Mouse (Mus musculus) embryonic fibroblast, embryonic 13.5 days (primary cell): ENCODE measurements around the gene Alg14. TPM values are rescaled to one million over a fixed set of nuclear protein-coding genes. Genes with fewer than 3 reads are reported as not detected.

Source experiments
- H3K27ac ChIP-seq: 2 replicates; pipeline ENCODE4 v1.5.1; 2012; ENCODE audit warnings: low read length, control low read depth, inconsistent platforms; ENCODE audit not compliant: insufficient read depth
- H3K4me1 ChIP-seq: 2 replicates; pipeline ENCODE4 v1.6.1; 2011; ENCODE audit warnings: low read length; ENCODE audit not compliant: control insufficient read depth, insufficient read depth
- H3K4me3 ChIP-seq: 2 replicates; pipeline ENCODE4 v1.5.1; 2011; ENCODE audit warnings: mild to moderate bottlenecking, control low read depth, low read length; ENCODE audit not compliant: insufficient read depth
- CTCF ChIP-seq: IDR thresholded peaks from 2 replicates; pipeline ENCODE4 v1.5.1; 2011; ENCODE audit warnings: mild to moderate bottlenecking, control low read depth, low read length, moderate library complexity, borderline replicate concordance; ENCODE audit not compliant: insufficient read depth
- POLR2A ChIP-seq: IDR thresholded peaks from 2 replicates; pipeline ENCODE4 v1.6.1; 2011; ENCODE audit warnings: low read depth, mild to moderate bottlenecking, control low read depth, low read length, moderate library complexity
- polyA plus RNA-seq: library from polyadenylated mRNA; stranded (reverse); fragments of >200 nt; gene quantifications from 2 replicates; pipeline ENCODE4 v1.2.4, GENCODE M21; 2011; ENCODE audit warnings: low read depth; ENCODE audit not compliant: missing spikeins, insufficient read length

The Alg14 gene
- polyA plus RNA-seq, 1 experiment: 49.0 TPM

- H3K4me1 ChIP-seq: peaks cover 15% of the 10 kb centered on the region
- no peak overlapping the region for H3K4me3 ChIP-seq
- no peak for TF ChIP-seq POLR2A
- TF ChIP-seq CTCF: no peak
- peak overlapping the region; percentile 60 for H3K27ac ChIP-seq
Measured at GRCm38 (mm10) chr3:121370830-121371526, 79.4 kb downstream of the Alg14 start.

- H3K4me3 ChIP-seq: no peak overlapping the region
- H3K4me1 ChIP-seq: peaks cover 17% of the 10 kb centered on the region
- TF ChIP-seq CTCF (no peak), POLR2A (no peak)
- peak overlapping the region; percentile 60 for H3K27ac ChIP-seq
Measured at GRCm38 (mm10) chr3:121371527-121372220, 80.1 kb downstream of the Alg14 start.

GRCm38 (mm10) chr3:121373897-121374441 lies 82.4 kb downstream of the Alg14 start:
- no peak overlapping the region for H3K27ac ChIP-seq
- H3K4me1 ChIP-seq: peaks cover 22% of the 10 kb centered on the region
- no peak for TF ChIP-seq CTCF
- TF ChIP-seq POLR2A: no peak
- H3K4me3 ChIP-seq: no peak overlapping the region

- Histone ChIP-seq H3K4me3 (no peak overlapping the region), H3K4me1 (peaks cover 26% of the 10 kb centered on the region), H3K27ac (peak overlapping the region; percentile 92)
- TF ChIP-seq CTCF: no peak
- TF ChIP-seq POLR2A: no peak
Measured at GRCm38 (mm10) chr3:121375541-121376129, 84.1 kb downstream of the Alg14 start.

GRCm38 (mm10) chr3:121378708-121379612 lies 87.4 kb downstream of the Alg14 start:
- H3K4me1 ChIP-seq: peaks cover 17% of the 10 kb centered on the region
- TF ChIP-seq POLR2A (no peak), CTCF (no peak)
- peak overlapping the region; percentile 94 for H3K27ac ChIP-seq
- H3K4me3 ChIP-seq: no peak overlapping the region

GRCm38 (mm10) chr3:121379699-121380098 lies 88.1 kb downstream of the Alg14 start:
- TF ChIP-seq POLR2A (no peak), CTCF (no peak)
- Histone ChIP-seq H3K4me1 (peaks cover 16% of the 10 kb centered on the region), H3K27ac (peak overlapping the region; percentile 94), H3K4me3 (no peak overlapping the region)

GRCm38 (mm10) chr3:121387471-121388009 lies 96.0 kb downstream of the Alg14 start:
- 0 out of 2 replicates have a peak, but pooled peaks cover 2% of the 10 kb centered on the region for H3K4me1 ChIP-seq
- no peak overlapping the region for H3K27ac ChIP-seq
- TF ChIP-seq CTCF (no peak), POLR2A (no peak)
- no peak overlapping the region for H3K4me3 ChIP-seq

GRCm38 (mm10) chr3:121389366-121389765 lies 97.8 kb downstream of the Alg14 start:
- no peak overlapping the region for H3K4me3 ChIP-seq
- H3K27ac ChIP-seq: no peak overlapping the region
- no peak for TF ChIP-seq POLR2A
- no peak for TF ChIP-seq CTCF
- H3K4me1 ChIP-seq: 0 out of 2 replicates have a peak, but pooled peaks cover 2% of the 10 kb centered on the region
